Mouse (Mus musculus): Measurements from ENCODE around the gene Psmb11.

- TF ChIP-seq CTCF (conservative IDR thresholded peaks at IDR 0.05; ENCODE audit: insufficient read depth, insufficient read length, low read depth, low read length) (no peak), POLR2A (IDR thresholded peaks at IDR 0.05; ENCODE audit: low read depth, low read length) (no peak)
These were observed 17.0 kb downstream of the Psmb11 start for GRCm38 (mm10) chr14:54638210-54638609.
